Mouse (Mus musculus): Measurements from ENCODE around the gene Mid2. TPM values are rescaled to one million over a fixed set of nuclear protein-coding genes. Genes with fewer than 3 reads are reported as not detected.
"Not testable (repeated sequence)": the region's sequence is repeated elsewhere in the genome, so short reads cannot be mapped to it uniquely, and the experiment has no call there.

The Mid2 gene
- total RNA-seq (2021): 1 to 10 TPM; 5.4 to 5.7 TPM
- long read RNA-seq, experiment 1: 0 reads
- long read RNA-seq, experiment 2, partial matches to known transcripts: 0 of 2 reads
- long read RNA-seq, experiment 2, other reads (novel, unspliced or antisense): 2 of 2 reads

DNA sequence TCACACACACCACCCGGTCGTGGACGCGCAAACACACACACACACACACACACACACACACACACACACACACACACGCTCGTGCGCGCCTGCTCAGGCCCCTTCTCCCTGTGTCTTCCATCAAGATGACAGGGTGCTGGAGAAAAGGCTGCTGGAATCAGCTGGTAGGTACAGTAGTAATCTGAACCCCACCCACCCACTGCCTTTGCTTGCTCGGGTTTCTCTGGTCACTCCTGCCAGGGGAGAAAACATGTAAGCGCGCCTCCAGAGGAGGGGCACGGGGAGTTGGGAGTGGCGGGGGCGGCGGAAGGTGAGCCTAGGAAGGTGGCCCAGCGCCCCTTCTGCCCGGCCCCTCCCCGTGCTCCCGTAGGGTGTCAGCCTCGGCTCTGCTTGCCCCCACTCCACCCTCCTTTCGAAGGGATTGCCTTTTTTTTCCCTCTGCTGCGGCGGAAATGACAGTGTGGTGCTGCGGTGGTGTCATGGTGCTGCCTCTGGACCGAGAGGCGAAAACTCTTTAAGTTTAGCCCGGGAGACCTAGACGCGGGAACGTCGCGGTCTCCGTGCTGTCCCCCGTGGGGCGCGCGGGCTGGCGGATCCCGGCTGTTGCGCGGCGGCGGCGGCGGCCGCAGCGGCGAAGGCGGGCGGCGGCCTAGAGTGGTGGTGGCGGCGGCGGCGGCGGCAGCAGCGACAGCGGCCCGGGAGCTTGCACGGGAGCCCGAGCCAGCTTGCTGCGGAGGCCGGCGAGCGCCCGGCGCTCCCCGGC lies at the start of gene Mid2:
Mid2 (plus strand) TSS at position 121 of the 763 bp plus-strand sequence.
- intact Hi-C loops (cut with DNase I): no loop called here
- peak in 1 of 2 experiments; percentile 31 for DNase-seq

DNA sequence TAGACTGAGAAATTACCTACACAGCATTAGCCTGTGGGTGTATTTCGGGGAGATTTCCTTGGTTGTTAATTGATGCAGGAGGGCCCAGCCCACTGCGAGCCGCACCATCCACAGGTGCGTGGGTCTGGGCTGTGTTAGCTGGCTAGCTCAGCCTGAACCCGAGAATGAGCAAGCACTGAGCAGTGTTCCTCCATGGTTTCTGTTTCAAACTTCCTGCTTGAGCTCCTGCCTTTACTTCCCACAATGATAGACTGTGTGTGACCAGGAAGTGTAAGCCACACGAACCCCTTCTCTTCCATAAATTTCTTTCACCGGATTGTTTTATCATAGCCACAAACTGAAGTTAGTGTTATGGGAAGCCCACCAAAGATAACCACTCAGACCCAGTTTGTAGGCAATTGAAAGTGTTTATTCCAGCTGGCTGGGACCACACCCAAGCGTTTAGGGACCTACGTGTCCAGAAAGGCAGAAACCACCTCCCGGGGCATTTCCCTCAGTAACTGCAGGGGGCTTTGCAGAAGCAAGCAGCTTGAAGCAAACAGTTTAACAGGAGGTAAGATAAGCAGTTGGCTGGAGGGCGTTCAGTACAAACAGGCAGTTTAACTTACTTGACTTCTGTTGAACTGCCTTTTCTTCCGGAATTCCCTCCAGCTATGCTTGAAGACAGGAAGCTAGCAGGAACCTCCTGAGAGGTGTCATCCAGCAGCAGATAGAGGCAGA lies 39.4 kb upstream of the Mid2 start:
- no peak for DNase-seq
- intact Hi-C loops (cut with DNase I): no loop called here

DNA sequence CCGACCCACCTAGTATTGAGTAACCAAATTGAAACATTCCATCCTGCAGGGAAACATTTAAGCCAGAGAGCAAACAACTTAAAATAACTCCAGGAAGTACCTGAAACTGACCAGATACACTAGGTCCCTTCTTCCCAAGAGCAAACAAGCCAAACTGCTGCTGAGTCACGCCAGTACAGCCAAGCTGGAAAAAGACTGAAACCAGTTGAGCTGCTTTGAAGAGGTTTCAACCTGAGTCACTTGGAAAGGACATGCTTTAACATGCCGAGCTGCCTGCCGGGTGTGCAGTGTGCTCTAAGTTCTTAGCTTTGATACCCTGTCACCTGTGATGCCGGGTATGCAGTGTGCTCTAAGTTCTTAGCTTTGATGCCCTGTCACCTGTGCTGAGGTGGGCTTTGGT lies 26.4 kb upstream of the Mid2 start:
- intact Hi-C loops (cut with DNase I): no loop called here
- DNase-seq: no peak

DNA sequence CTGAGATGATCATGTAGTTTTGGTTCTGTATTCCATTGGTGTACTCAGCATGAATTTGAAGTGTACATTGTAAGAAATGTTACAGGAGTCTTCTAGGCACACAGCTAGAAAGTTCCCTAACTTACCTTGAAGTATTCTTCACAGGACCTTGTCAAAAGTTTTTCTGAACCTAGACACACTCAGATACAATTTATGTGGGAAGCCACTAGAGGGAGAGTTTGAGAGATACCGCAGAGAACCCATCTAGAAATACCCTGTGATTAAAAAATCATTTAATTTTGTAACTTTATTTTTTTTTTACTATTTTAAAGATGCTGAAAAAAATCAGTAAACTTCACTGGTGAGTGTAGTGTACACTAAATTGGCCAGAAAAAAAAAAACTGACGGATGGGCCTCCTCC lies 24.8 kb upstream of the Mid2 start:
- DNase-seq: no peak
- intact Hi-C loops (cut with DNase I): no loop called here

- intact Hi-C loops (cut with DNase I): no loop called here
- no peak for DNase-seq
Measured at GRCm38 (mm10) chrX:140660731-140661130, 3.7 kb upstream of the Mid2 start.

GRCm38 (mm10) chrX:140663516-140663915 lies 883 bp upstream of the Mid2 start:
- intact Hi-C loops (cut with DNase I): no loop called here
- DNase-seq: no peak

DNA sequence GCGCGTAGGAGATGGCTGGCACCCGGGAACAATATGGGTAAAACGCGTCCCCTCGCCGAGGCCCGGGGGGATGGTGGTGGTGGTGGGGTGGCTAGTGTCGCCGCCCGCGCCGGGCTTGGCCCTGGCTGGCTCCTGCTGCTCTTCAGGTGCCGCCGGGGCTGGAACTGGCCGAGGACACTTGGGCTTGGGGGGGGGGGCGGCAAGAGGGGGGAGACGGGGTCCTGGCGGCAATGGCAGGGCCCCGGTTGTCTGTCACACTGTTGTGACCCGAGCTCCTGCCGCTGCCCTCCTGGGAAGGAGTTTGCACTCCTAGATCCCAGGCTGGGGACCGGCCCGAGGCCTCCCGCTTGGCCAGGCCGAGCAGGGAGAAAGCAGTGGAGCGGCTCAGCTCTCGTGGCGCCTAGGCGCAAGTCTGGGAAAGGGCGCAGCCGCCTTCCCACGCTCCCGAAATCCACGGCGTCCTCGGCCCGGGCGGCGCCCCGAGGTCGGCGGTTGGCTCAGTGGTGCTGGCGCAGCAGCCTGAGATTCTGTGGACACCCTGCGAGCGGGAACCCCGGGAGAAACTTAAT lies 927 bp downstream of the Mid2 start:
- intact Hi-C loops (cut with DNase I): no loop called here
- peak; percentile 16 to 31 for DNase-seq

DNA sequence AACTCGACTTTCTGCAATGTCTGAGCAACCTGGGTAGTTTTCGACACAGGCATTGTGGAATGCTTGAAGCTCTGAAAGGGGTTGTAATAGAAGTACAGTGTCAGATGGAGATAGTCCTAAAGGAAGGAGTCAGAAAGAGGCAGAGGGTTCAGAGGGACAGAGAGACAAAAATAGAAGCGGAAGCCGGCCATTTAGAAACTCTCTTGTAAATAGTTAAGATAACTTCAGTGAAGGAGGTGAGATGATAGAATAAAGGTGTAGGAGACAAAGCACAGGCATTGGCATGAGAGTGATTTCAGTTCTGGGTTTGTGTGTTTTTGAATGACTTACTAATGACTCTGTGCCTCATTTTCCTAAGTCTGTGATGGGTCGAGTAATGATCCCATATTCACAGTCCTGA lies 11.0 kb downstream of the Mid2 start:
- intact Hi-C loops (cut with DNase I): no loop called here
- no peak for DNase-seq

GRCm38 (mm10) chrX:140688335-140688734 lies 23.9 kb downstream of the Mid2 start:
- intact Hi-C loops (cut with DNase I): no loop called here
- no peak for DNase-seq

DNA sequence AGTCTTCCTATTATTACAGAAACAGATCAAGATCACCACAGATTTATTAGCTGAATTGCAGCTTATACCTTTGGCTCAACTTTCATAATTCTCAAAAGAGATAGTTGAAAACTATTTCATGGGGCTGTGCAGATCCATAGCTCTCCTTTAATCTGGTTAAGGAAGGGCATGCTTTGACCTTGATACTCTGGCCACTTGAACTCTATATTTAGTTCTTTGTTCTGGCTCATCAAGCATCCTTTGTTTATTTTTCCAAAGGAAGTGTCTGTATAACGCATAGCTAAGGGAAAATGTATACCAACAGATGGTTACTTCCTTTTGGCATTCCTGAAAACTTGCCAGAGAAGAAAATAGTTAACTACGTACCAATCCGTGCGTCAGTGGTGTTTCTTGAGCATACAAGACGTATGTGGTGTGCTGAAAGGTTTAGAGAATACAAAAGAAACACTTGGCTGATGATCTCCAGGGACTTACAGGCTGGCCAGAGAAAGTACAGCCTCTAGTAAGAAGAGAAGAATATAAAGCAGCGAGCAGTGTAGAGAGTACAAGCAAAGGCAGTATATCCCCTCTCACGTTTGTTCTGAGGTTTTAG lies 33.6 kb downstream of the Mid2 start:
- DNase-seq; intact Hi-C loops (cut with DNase I): not testable (repeated sequence)

DNA sequence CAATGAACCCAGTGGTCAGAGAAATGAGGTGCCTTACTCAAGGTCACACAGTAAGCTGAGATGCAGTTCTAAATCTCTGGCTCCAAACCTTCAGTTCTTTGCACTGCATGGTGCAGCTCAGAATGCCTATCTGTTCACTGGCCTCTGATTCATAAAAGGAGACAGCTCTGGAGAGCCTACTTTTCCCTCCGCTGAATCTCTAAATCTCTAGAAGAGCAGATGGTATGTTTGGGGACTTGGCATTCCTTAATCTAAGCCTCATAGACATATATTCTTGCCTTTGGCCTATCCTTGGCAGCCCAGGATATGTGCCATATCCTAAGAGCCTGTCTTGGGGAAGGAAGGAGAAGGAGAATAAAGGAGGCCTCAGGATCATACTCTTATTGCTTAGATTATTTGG lies 38.8 kb downstream of the Mid2 start:
- intact Hi-C loops (cut with DNase I): no loop called here
- no peak for DNase-seq

DNA sequence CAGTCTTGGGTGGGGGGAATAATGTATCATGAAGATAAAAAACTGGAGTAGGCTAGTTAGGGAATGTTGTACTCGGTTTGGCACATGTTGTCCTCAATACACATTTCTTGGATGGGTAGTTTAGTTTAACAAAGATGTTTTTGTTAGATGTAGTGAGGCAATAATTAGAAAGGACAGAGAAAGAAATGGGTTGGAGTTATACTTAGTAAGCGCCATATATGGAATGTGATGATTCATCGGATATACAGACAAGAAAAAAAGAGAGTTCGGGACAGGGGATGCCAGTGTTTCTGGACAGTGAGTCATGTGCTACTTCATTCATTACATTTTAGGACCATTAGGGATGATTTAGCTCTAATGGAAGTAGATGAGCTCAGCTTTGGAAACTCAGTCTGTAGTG lies 41.7 kb downstream of the Mid2 start:
- intact Hi-C loops (cut with DNase I): no loop called here
- no peak for DNase-seq

DNA sequence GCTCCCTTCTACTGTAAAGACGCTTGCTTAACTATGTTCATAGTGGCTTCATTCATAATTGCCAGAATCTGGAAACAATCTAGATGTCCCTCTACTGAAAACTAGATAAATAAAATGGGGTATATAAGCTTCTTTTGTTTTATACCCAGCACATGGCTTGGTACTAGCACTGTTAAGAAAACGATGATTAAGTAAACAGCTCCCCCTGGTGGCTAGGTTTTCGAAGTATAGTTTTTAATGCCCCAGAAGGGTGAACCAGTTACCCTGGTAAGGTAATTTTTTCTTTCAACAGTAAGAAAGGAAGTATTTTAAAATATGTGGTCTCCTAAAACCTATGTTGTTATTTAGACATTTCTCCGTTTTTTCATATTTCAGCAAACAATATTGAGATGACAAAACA lies 58.0 kb downstream of the Mid2 start:
- no peak for DNase-seq
- intact Hi-C loops (cut with DNase I): no loop called here

GRCm38 (mm10) chrX:140738986-140739385 lies 74.6 kb downstream of the Mid2 start:
- DNase-seq: no peak
- intact Hi-C loops (cut with DNase I): no loop called here

- intact Hi-C loops (cut with DNase I): no loop called here
- DNase-seq: no peak
Measured at GRCm38 (mm10) chrX:140743213-140743612, 78.8 kb downstream of the Mid2 start.

GRCm38 (mm10) chrX:140769794-140770193 lies 105.4 kb downstream of the Mid2 start:
- no peak for DNase-seq

GRCm38 (mm10) chrX:140805340-140805739 lies 140.9 kb downstream of the Mid2 start:
- DNase-seq: no peak
- intact Hi-C loops (cut with DNase I): no loop called here

More at GRCm38 (mm10) chrX:140769794-140770193, 105.4 kb downstream of the Mid2 start:
- intact Hi-C loops (cut with DNase I): no loop called here

DNA sequence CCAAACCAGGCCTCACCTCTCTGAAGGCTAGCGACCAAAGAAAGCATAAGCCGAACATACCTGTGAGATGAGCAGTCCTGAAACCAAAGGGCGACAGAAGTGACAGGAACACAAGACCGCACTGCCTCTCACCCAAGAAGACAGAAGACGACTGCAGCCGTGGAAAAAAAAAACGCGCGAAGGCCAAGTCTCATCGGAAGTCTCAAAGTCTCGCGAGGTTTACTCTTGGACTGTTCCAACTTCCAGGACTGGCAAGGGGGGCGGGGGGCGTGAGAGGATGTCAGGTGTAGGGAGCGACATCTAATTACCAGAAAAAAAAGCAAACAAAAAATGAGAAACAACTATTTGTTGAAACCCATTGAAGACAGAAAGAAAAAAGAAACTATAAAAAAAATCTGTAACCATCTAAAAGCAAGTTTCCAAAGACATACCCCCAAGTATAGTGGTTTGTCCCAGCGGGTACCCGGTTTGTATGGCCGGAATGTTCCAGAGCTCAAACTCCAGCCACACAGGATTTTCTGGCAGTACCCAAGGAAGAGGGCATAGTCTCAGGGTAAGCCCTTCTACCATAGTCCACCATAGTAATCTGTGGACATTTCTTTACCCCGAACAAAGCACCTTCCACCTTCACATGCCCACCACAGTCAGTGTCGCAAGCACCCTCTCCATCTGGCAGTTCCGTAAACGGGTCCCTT lies 149.1 kb downstream of the Mid2 start, which contains the start of gene Tex13b:
Tex13b (minus strand) TSS at position 122 of the 695 bp plus-strand sequence.
- DNase-seq: no peak
- intact Hi-C loops (cut with DNase I): no loop called here
